Mouse (Mus musculus): ENCODE measurements around the gene Parp8. TPM values are rescaled to one million over a fixed set of nuclear protein-coding genes. Genes with fewer than 3 reads are reported as not detected.
A peak's percentile ranks its signal among the peaks of the same experiment; 100 is the strongest.

Gene Parp8
- polyA plus RNA-seq, 1 experiment from 2014 or later: 18.3 TPM

GRCm38 (mm10) chr13:117010143-117010542, 15.2 kb downstream of the Parp8 start:
- 91% methylated on average over 8 of the region's 8 CpGs for WGBS
- DNase-seq (ENCODE audit: low spot score): no peak
- H3K27me3 ChIP-seq (ENCODE audit: control insufficient read depth, insufficient read depth, low read length): no peaks in the 10 kb centered on the region

DNA sequence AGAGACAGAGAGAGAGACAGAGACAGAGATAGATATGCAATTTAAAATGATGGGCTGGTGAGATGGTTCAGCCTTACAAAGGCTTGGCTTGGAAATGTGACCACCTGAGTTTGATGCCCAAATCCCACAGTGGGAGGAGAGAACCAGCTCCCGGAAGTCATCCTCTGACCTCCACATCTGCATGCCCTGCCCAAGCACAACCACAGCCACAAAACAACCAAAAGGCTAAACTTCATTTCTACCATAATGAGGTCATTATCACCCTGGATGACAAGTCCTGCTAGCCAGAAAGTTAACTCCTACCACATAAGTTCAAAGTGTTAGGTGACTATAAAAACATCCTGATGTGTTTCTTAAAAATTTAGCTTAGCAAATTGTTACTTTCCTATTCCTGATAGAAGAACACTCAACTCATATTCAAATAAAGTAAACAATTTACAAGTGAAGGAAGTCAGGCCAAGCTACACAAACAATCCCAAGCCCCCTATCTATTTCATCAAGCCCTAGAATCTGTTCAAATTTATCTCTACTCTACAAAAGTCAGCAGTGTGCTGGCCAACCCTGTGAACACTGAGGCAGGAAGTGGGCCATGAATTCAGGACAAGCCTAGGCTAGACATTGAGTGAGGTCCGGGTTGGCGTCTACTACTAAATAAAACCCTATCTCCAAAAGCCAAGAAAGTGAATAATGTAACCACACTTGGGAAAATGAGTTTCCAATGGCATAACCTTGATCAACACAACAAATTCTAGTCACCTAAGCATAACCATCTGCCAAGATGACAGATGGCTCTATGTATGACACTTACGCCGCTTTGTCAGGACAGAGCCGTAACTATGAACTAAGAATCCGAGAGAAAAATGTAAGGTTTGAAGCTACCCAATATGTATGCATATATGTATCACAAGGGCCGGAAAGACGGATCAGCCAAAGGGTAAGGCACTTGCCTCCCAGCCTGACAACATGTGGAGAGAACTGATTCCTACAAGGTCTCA, 17.0 kb downstream of the Parp8 start:
- 95% methylated on average over 9 of the region's 9 CpGs for WGBS

More at GRCm38 (mm10) chr13:117010143-117010542, 15.2 kb downstream of the Parp8 start:
- Histone ChIP-seq H3K4me3 (ENCODE audit: low read depth, low read length) (no peak overlapping the region), H3K36me3 (ENCODE audit: control insufficient read depth, insufficient read depth, low read length) (no peaks in the 10 kb centered on the region), H3K9ac (ENCODE audit: low read length) (no peak overlapping the region), H3K9me3 (ENCODE audit: control insufficient read depth, low read length) (no peaks in the 10 kb centered on the region), H3K4me1 (ENCODE audit: control insufficient read depth, insufficient read depth, low read length) (no peaks in the 10 kb centered on the region), H3K4me2 (ENCODE audit: low read depth, severe bottlenecking) (no peak overlapping the region), H3K27ac (replicated peaks; ENCODE audit: low read depth, low read length) (no peak overlapping the region)
- no peak for ATAC-seq (ENCODE audit: insufficient number of reproducible peaks, low FRiP score, low TSS enrichment, low read depth)

DNA sequence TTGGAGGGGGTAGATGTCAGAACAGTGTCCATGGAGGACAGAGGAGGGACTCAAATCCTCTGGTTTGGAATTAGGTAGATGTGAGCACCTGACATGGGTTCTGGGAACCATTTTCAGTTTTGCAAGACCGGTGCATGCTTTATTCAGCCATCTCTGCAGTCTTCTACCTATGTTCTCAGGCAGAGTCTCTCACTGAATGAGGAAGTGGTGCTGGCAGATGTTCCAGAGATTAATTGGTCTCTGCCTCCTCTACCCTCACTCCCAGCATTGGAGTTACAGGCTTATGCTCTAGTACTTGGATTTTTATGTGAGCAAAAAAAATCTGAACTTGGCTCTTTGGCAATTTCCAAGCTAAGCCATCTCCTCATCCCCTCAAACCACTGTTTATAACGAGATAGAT, 17.8 kb downstream of the Parp8 start:
- Histone ChIP-seq H3K4me2 (ENCODE audit: low read depth, severe bottlenecking) (no peak overlapping the region), H3K27me3 (ENCODE audit: control insufficient read depth, insufficient read depth, low read length) (no peaks in the 10 kb centered on the region), H3K4me3 (ENCODE audit: low read depth, low read length) (no peak overlapping the region), H3K27ac (replicated peaks; ENCODE audit: low read depth, low read length) (no peak overlapping the region), H3K9ac (ENCODE audit: low read length) (no peak overlapping the region), H3K4me1 (ENCODE audit: control insufficient read depth, insufficient read depth, low read length) (no peaks in the 10 kb centered on the region), H3K9me3 (ENCODE audit: control insufficient read depth, low read length) (no peaks in the 10 kb centered on the region), H3K36me3 (ENCODE audit: control insufficient read depth, insufficient read depth, low read length) (no peaks in the 10 kb centered on the region)
- WGBS: 89% methylated on average over 2 of the region's 2 CpGs
- ATAC-seq (ENCODE audit: insufficient number of reproducible peaks, low FRiP score, low TSS enrichment, low read depth) (no peak), DNase-seq (ENCODE audit: low spot score) (no peak)

More for the DNA sequence above, 17.0 kb downstream of the Parp8 start:
- ATAC-seq (ENCODE audit: insufficient number of reproducible peaks, low FRiP score, low TSS enrichment, low read depth): no peak
- H3K27me3 ChIP-seq (ENCODE audit: control insufficient read depth, insufficient read depth, low read length): no peaks in the 10 kb centered on the region
- H3K9ac ChIP-seq (ENCODE audit: low read length): no peak overlapping the region
- H3K9me3 ChIP-seq (ENCODE audit: control insufficient read depth, low read length): no peaks in the 10 kb centered on the region
- H3K4me1 ChIP-seq (ENCODE audit: control insufficient read depth, insufficient read depth, low read length): no peaks in the 10 kb centered on the region
- H3K36me3 ChIP-seq (ENCODE audit: control insufficient read depth, insufficient read depth, low read length): no peaks in the 10 kb centered on the region
- no peak overlapping the region for H3K4me3 ChIP-seq (ENCODE audit: low read depth, low read length)
- no peak overlapping the region for H3K4me2 ChIP-seq (ENCODE audit: low read depth, severe bottlenecking)
- H3K27ac ChIP-seq (replicated peaks; ENCODE audit: low read depth, low read length): no peak overlapping the region
- DNase-seq (ENCODE audit: low spot score): no peak

DNA sequence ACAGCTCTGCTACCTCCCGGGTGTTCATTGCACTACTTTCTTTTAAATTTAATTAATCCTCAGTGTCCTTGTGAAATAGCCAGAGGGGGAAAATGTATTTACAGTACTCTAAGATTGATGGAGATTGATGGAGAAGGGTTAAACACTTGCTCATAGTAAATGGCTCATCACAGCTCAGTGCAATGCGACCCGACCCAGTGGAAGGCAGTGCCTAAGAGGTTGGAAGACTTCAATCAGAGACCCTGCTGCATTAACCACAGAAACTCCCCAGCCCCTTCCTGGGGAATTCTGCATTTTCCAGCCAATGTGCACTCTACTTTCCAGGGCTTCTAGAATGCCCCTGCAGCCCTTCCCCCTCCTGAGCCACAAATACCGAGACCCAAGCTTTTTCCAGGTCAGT, 18.7 kb downstream of the Parp8 start:
- no peak overlapping the region for H3K4me2 ChIP-seq (ENCODE audit: low read depth, severe bottlenecking)
- no peaks in the 10 kb centered on the region for H3K9me3 ChIP-seq (ENCODE audit: control insufficient read depth, low read length)
- no peak overlapping the region for H3K27ac ChIP-seq (replicated peaks; ENCODE audit: low read depth, low read length)
- no peaks in the 10 kb centered on the region for H3K27me3 ChIP-seq (ENCODE audit: control insufficient read depth, insufficient read depth, low read length)
- H3K4me1 ChIP-seq (ENCODE audit: control insufficient read depth, insufficient read depth, low read length): no peaks in the 10 kb centered on the region
- H3K36me3 ChIP-seq (ENCODE audit: control insufficient read depth, insufficient read depth, low read length): no peaks in the 10 kb centered on the region
- ATAC-seq (ENCODE audit: insufficient number of reproducible peaks, low FRiP score, low TSS enrichment, low read depth) (no peak), DNase-seq (ENCODE audit: low spot score) (no peak)
- H3K9ac ChIP-seq (ENCODE audit: low read length): no peak overlapping the region
- no peak overlapping the region for H3K4me3 ChIP-seq (ENCODE audit: low read depth, low read length)
- 36% methylated on average over 4 of the region's 4 CpGs for WGBS

- no peak overlapping the region for H3K27ac ChIP-seq (replicated peaks; ENCODE audit: low read depth, low read length)
- no peak overlapping the region for H3K4me3 ChIP-seq (ENCODE audit: low read depth, low read length)
- DNase-seq (ENCODE audit: low spot score) (no peak), ATAC-seq (ENCODE audit: insufficient number of reproducible peaks, low FRiP score, low TSS enrichment, low read depth) (no peak)
- H3K4me2 ChIP-seq (ENCODE audit: low read depth, severe bottlenecking): no peak overlapping the region
- no peaks in the 10 kb centered on the region for H3K36me3 ChIP-seq (ENCODE audit: control insufficient read depth, insufficient read depth, low read length)
- no peaks in the 10 kb centered on the region for H3K27me3 ChIP-seq (ENCODE audit: control insufficient read depth, insufficient read depth, low read length)
- no peaks in the 10 kb centered on the region for H3K4me1 ChIP-seq (ENCODE audit: control insufficient read depth, insufficient read depth, low read length)
- no peaks in the 10 kb centered on the region for H3K9me3 ChIP-seq (ENCODE audit: control insufficient read depth, low read length)
- WGBS: 87% methylated on average over 3 of the region's 3 CpGs
- H3K9ac ChIP-seq (ENCODE audit: low read length): no peak overlapping the region
Observed at GRCm38 (mm10) chr13:117000493-117000892, 24.8 kb downstream of the Parp8 start.

- Histone ChIP-seq H3K4me3 (ENCODE audit: low read depth, low read length) (no peak overlapping the region), H3K4me1 (ENCODE audit: control insufficient read depth, insufficient read depth, low read length) (no peaks in the 10 kb centered on the region), H3K36me3 (ENCODE audit: control insufficient read depth, insufficient read depth, low read length) (no peaks in the 10 kb centered on the region), H3K27ac (replicated peaks; ENCODE audit: low read depth, low read length) (no peak overlapping the region), H3K9me3 (ENCODE audit: control insufficient read depth, low read length) (no peaks in the 10 kb centered on the region), H3K4me2 (ENCODE audit: low read depth, severe bottlenecking) (no peak overlapping the region), H3K27me3 (ENCODE audit: control insufficient read depth, insufficient read depth, low read length) (no peaks in the 10 kb centered on the region), H3K9ac (ENCODE audit: low read length) (no peak overlapping the region)
- DNase-seq (ENCODE audit: low spot score) (no peak), ATAC-seq (ENCODE audit: insufficient number of reproducible peaks, low FRiP score, low TSS enrichment, low read depth) (peak; percentile 56)
- WGBS: 72% methylated on average over 7 of the region's 7 CpGs
Observed at GRCm38 (mm10) chr13:116991560-116991959, 33.8 kb downstream of the Parp8 start.

DNA sequence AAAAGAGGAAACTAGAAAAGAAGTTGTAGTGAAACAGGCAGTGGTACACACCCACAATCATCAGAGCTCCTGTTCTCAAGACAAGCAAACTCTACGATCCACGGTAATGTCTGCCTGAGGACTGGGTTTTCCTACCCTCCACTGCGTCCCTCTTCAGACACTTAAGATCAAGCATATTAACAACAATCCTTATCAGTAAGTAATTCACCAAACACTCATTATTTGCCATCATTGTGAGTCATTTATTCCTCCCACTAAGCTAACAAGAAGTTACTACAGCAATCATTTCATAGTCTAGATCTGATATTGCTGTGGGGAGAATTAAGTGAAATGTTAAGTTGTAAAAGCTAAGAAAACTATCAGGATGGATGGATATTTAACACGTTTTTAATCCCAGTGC, 35.0 kb downstream of the Parp8 start:
- H3K27ac ChIP-seq (replicated peaks; ENCODE audit: low read depth, low read length): no peak overlapping the region
- no peak overlapping the region for H3K9ac ChIP-seq (ENCODE audit: low read length)
- no peaks in the 10 kb centered on the region for H3K4me1 ChIP-seq (ENCODE audit: control insufficient read depth, insufficient read depth, low read length)
- no peaks in the 10 kb centered on the region for H3K27me3 ChIP-seq (ENCODE audit: control insufficient read depth, insufficient read depth, low read length)
- H3K36me3 ChIP-seq (ENCODE audit: control insufficient read depth, insufficient read depth, low read length): no peaks in the 10 kb centered on the region
- no peak for DNase-seq (ENCODE audit: low spot score)
- no peak overlapping the region for H3K4me2 ChIP-seq (ENCODE audit: low read depth, severe bottlenecking)
- H3K4me3 ChIP-seq (ENCODE audit: low read depth, low read length): no peak overlapping the region
- ATAC-seq (ENCODE audit: insufficient number of reproducible peaks, low FRiP score, low TSS enrichment, low read depth): no peak
- WGBS: 83% methylated on average over 4 of the region's 4 CpGs
- H3K9me3 ChIP-seq (ENCODE audit: control insufficient read depth, low read length): no peaks in the 10 kb centered on the region

GRCm38 (mm10) chr13:116988706-116989105, 36.6 kb downstream of the Parp8 start:
- no peak for ATAC-seq (ENCODE audit: insufficient number of reproducible peaks, low FRiP score, low TSS enrichment, low read depth)

More at GRCm38 (mm10) chr13:116988706-116989105, 36.6 kb downstream of the Parp8 start:
- no peak overlapping the region for H3K9ac ChIP-seq (ENCODE audit: low read length)
- no peak overlapping the region for H3K27ac ChIP-seq (replicated peaks; ENCODE audit: low read depth, low read length)
- no peaks in the 10 kb centered on the region for H3K4me1 ChIP-seq (ENCODE audit: control insufficient read depth, insufficient read depth, low read length)
- no peak overlapping the region for H3K4me2 ChIP-seq (ENCODE audit: low read depth, severe bottlenecking)
- H3K36me3 ChIP-seq (ENCODE audit: control insufficient read depth, insufficient read depth, low read length): no peaks in the 10 kb centered on the region
- H3K9me3 ChIP-seq (ENCODE audit: control insufficient read depth, low read length): no peaks in the 10 kb centered on the region
- H3K27me3 ChIP-seq (ENCODE audit: control insufficient read depth, insufficient read depth, low read length): no peaks in the 10 kb centered on the region
- DNase-seq (ENCODE audit: low spot score): no peak
- no peak overlapping the region for H3K4me3 ChIP-seq (ENCODE audit: low read depth, low read length)
- WGBS: 69% methylated on average over 2 of the region's 2 CpGs
